Mouse (Mus musculus) common myeloid progenitor, adult 5-6 weeks (primary cell): Measurements from ENCODE around the gene Slc17a8. TPM values are rescaled to one million over a fixed set of nuclear protein-coding genes. Genes with fewer than 3 reads are reported as not detected.
"Not testable (repeated sequence)": the region's sequence is repeated elsewhere in the genome, so short reads cannot be mapped to it uniquely, and the experiment has no call there.

ENCODE experiments used
- ATAC-seq: replicated peaks from 2 replicates; pipeline ENCODE4 v1.8.0; 2016; ENCODE audit warnings: low read depth, mild to moderate bottlenecking, moderate TSS enrichment, inconsistent platforms; ENCODE audit not compliant: poor library complexity, severe bottlenecking
- total RNA-seq: library from RNA; stranded (forward); fragments of 200-1000, 187-1606 nt; gene quantifications from 2 replicates; pipeline ENCODE4 v1.2.3, GENCODE M21; 2017

Slc17a8 gene
- total RNA-seq: not detected in 2 replicates

- no peak for ATAC-seq
Measured at GRCm38 (mm10) chr10:89621129-89621528, at the start of gene Slc17a8. Gene Slc17a8 (minus strand): TSS chr10:89621253.

GRCm38 (mm10) chr10:89670371-89670770 is 49.3 kb upstream of the Slc17a8 start:
- not testable (repeated sequence) for ATAC-seq

- ATAC-seq: no peak
Measured at GRCm38 (mm10) chr10:89667571-89667970, 46.5 kb upstream of the Slc17a8 start.

GRCm38 (mm10) chr10:89665679-89666078 is 44.6 kb upstream of the Slc17a8 start:
- no peak for ATAC-seq

GRCm38 (mm10) chr10:89664977-89665645 is 44.1 kb upstream of the Slc17a8 start:
- ATAC-seq: no peak

- ATAC-seq: no peak
Measured at GRCm38 (mm10) chr10:89656366-89656765, 35.3 kb upstream of the Slc17a8 start.

- no peak for ATAC-seq
Measured at GRCm38 (mm10) chr10:89652912-89653311, 31.9 kb upstream of the Slc17a8 start.

- ATAC-seq: no peak
Measured at GRCm38 (mm10) chr10:89651691-89652090, 30.6 kb upstream of the Slc17a8 start.

GRCm38 (mm10) chr10:89646918-89647317 is 25.9 kb upstream of the Slc17a8 start:
- no peak for ATAC-seq

GRCm38 (mm10) chr10:89637001-89637400 is 15.9 kb upstream of the Slc17a8 start:
- ATAC-seq: no peak

GRCm38 (mm10) chr10:89635018-89635417 is 14.0 kb upstream of the Slc17a8 start:
- peak; percentile 87 for ATAC-seq

- ATAC-seq: no peak
Measured at GRCm38 (mm10) chr10:89633736-89634426, 12.8 kb upstream of the Slc17a8 start.

- no peak for ATAC-seq
Measured at GRCm38 (mm10) chr10:89633121-89633520, 12.1 kb upstream of the Slc17a8 start.

- ATAC-seq: no peak
Measured at GRCm38 (mm10) chr10:89631831-89632230, 10.8 kb upstream of the Slc17a8 start.

- ATAC-seq: no peak
Measured at GRCm38 (mm10) chr10:89630564-89630963, 9.5 kb upstream of the Slc17a8 start.

GRCm38 (mm10) chr10:89630052-89630451 is 9.0 kb upstream of the Slc17a8 start:
- peak; percentile 91 for ATAC-seq

GRCm38 (mm10) chr10:89626714-89627113 is 5.7 kb upstream of the Slc17a8 start:
- no peak for ATAC-seq

- ATAC-seq: no peak
Measured at GRCm38 (mm10) chr10:89624196-89624595, 3.1 kb upstream of the Slc17a8 start.

- no peak for ATAC-seq
Measured at GRCm38 (mm10) chr10:89599311-89599710, 21.7 kb downstream of the Slc17a8 start.

GRCm38 (mm10) chr10:89597275-89597674 is 23.8 kb downstream of the Slc17a8 start:
- ATAC-seq: peak; percentile 97

- ATAC-seq: no peak
Measured at GRCm38 (mm10) chr10:89595935-89596334, 25.1 kb downstream of the Slc17a8 start.

GRCm38 (mm10) chr10:89595514-89595913 is 25.5 kb downstream of the Slc17a8 start:
- ATAC-seq: peak; percentile 34; the same call in 1 of the 2 replicates
